Mouse (Mus musculus) lung, adult 10 weeks (tissue): Measurements from ENCODE around the gene Simc1. TPM values are rescaled to one million over a fixed set of nuclear protein-coding genes. Genes with fewer than 3 reads are reported as not detected.

Source experiments
- polyA plus RNA-seq: library from polyadenylated mRNA; stranded (reverse); fragments of 350-450 nt; fragmentation: Illumina TruSeq; extraction: RNeasy Lipid Tissue Mini Kit (QIAGEN cat#74804); gene quantifications from one replicate; pipeline ENCODE4 v1.2.3, GENCODE M21; 2014; ENCODE audit warnings: low read depth, low replicate concordance; ENCODE audit not compliant: insufficient read depth

Gene Simc1
- 1.8 TPM for polyA plus RNA-seq

GRCm38 (mm10) chr13:54503604-54504521, at the start of gene Simc1:
Gene Simc1, plus strand, starts transcription at chr13:54503779.

DNA sequence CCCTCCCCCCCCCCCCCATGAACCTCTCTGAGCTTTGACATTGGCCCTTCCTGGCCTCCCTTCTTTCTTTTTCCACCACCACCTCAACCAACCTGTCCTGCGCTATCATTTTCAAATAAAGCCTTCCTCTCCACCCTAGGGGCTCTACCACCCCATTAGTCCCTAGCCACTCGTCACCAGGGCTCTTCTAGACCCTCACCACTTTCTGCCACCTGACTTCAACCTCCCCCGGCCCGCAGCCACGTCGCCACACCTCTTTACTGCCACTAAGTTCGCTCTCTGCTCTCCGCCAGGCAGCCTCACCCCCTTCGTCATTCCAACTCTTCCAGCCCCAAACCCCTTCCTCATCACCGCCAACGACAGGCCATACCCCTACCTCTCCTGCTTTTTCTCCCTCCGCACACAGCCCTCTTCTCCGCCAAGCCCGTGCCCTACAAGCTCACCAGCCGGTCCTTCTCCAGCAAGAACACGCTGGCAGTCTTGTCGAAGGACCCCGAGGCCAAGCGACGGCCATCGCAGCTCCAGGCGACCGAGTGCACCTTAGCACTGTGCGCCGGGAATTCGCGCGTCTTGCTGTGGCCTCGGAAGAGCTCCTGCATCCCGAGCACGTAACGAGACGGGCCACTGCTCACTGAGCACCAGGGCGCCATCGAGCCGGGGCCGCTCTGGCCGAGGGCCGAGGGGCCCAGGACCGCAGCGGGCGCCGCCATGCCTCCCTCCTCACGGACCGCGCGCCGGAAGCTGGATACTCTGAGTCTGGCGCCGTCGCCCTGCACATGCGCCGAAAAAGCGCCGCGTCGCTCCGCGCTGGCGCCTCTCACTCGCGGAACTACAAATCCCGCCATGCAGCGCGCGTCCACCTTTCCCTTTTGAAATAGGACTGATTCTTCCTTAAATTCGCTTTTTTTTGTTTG, 35.2 kb upstream of the Simc1 start, which contains the start of gene Thoc3:
TSS of gene Thoc3 (minus strand) at position 752 of the 914 bp plus-strand sequence.

DNA sequence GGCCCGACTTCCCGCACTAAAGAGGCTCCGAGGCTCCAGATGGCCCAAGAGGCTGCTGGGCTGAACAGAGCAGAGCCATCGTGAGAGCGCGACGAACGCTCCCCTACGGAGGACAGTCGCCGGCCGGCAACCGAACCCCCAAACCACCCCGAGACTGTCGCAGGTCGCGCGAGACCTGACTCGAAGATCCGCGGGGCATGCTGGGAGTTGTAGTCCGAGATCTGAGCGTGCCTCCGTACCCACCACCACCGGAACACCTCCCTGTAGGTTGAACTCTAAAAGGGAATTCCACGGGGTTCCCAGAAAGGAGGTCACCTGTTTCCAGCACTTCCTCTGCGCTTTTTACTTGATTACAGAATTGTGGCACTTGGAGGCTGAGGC, 61.6 kb downstream of the Simc1 start, which contains the start of gene 4833439L19Rik:
TSS of gene 4833439L19Rik (minus strand) at position 235 of the 381 bp plus-strand sequence.

GRCm38 (mm10) chr13:54574854-54575481, 71.4 kb downstream of the Simc1 start, which contains the start of gene Arl10:
Gene Arl10, plus strand, starts transcription at chr13:54575015.

DNA sequence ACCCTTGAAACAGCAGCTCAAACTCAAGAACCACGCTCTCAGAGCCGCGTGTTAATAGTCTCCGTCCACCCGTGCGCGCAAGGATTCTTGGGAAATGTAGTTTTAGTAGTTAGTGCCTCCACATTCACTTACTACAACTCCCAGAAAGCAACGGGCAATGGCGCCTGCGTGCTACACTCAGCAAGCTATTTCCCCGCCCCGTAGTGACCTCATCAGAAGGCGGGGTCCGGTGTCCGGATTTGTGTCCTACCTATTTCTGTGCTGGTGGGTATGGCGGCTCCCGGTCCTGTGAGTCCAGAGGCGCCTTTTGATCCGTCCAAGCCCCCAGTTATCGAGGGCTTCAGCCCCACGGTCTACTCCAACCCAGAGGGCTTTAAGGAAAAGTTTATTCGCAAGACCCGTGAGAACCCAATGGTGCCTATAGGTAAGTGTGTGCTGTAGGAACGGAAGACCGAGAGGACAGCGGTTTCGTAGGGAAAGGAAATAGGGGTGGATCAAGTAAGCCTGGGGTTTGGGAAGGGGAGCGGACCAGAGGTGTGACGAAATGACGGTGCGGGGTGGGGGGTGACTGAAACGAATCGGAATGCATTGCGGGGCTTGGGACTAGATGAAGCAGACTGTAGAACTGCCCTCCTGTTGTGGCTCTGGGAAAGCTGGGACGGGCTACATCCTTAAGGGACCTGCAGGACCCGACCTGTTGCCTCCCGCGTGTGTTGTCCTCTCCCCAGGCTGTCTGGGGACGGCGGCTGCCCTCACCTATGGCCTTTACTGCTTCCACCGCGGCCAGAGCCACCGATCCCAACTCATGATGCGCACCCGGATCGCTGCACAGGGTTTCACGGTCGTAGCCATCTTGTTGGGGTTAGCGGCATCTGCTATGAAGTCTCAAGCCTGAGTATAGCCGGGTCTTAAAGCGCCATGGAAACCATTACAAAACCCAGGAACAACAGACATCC, 86.7 kb downstream of the Simc1 start, which contains the start of the genes Nop16 and Higd2a:
TSS of gene Nop16 (minus strand) at position 95 of the 956 bp plus-strand sequence.
TSS of gene Higd2a (plus strand) at position 212 of the 956 bp plus-strand sequence.

Other genes with a start within 250 kb of the Simc1 start
- 3.7 TPM for gene Cplx2, start 132.4 kb upstream of the Simc1 start, polyA plus RNA-seq
- gene Thoc3, start 34.9 kb upstream of the Simc1 start, polyA plus RNA-seq = 17.2 TPM
- gene 4833439L19Rik, start 61.7 kb downstream of the Simc1 start, polyA plus RNA-seq = 58.1 TPM
- gene Arl10, start 71.2 kb downstream of the Simc1 start, polyA plus RNA-seq = 6.6 TPM
- gene Nop16, start 86.3 kb downstream of the Simc1 start, polyA plus RNA-seq = 19.5 TPM
- gene Higd2a, start 86.4 kb downstream of the Simc1 start, polyA plus RNA-seq = 143 TPM
- 110 TPM for gene Cltb, start 107.6 kb downstream of the Simc1 start, polyA plus RNA-seq
- gene Faf2, start 118.0 kb downstream of the Simc1 start, polyA plus RNA-seq = 15.4 TPM
- gene Rnf44, start 190.1 kb downstream of the Simc1 start, polyA plus RNA-seq = 30.2 TPM
- gene Cdhr2, start 197.7 kb downstream of the Simc1 start, polyA plus RNA-seq = not detected
- 0.06 TPM for gene Gprin1, start 246.1 kb downstream of the Simc1 start, polyA plus RNA-seq